Mouse (Mus musculus): Measurements from ENCODE around the gene Rpl36a-ps1. TPM values are rescaled to one million over a fixed set of nuclear protein-coding genes. Genes with fewer than 3 reads are reported as not detected.
"Not testable (repeated sequence)": the region's sequence is repeated elsewhere in the genome, so short reads cannot be mapped to it uniquely, and the experiment has no call there.

The Rpl36a-ps1 gene
- polyA plus RNA-seq (2014; fragmentation: Nextera tagmentation; extraction: Ambion mirVana): 0.76 and 2.0 TPM in 2 replicates

GRCm38 (mm10) chr14:98994218-98994617 lies at the start of gene Rpl36a-ps1:
Gene Rpl36a-ps1 (minus strand): TSS chr14:98994318.
- H3K27me3 ChIP-seq (ENCODE audit: control insufficient read depth, insufficient read depth, low read length): no peaks in the 10 kb centered on the region
- no peak for DNase-seq (ENCODE audit: low spot score, missing footprints)
- H3K9me3 ChIP-seq (ENCODE audit: control insufficient read depth, low read length): no peaks in the 10 kb centered on the region
- WGBS: 82% methylated on average over 7 of the region's 7 CpGs
- no peak within 1 kb of the TSS for H3K4me3 ChIP-seq (ENCODE audit: low read depth, low read length)
- H3K9ac ChIP-seq (ENCODE audit: low read length): no peak within 1 kb of the TSS
- no peaks in the 10 kb centered on the region for H3K4me1 ChIP-seq (ENCODE audit: control insufficient read depth, insufficient read depth, low read length)
- no peak within 1 kb of the TSS for H3K27ac ChIP-seq (ENCODE audit: low read depth, low read length)
- no peaks in the 10 kb centered on the region for H3K36me3 ChIP-seq (ENCODE audit: control insufficient read depth, insufficient read depth, low read length)
- no peak within 1 kb of the TSS for H3K4me2 ChIP-seq
- ATAC-seq (ENCODE audit: low FRiP score): no peak

DNA sequence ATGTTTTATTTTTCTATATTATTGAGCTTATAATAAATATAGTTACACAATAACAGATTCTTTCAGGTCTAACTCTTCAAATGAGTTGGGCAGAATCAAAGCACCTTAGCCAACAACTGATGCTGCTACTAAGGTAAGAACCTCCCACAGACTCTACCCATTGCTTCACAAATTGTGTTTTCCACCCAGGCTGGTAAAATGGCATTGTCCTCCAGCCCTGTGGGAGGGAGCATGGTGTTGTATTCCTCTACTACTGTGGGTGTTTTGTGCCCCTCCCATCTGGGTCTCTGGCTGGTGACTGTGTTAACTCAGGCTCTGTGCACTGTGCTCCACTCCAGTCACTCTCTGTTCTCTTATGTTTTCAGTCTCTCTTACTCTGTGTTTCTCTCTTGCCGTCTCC lies 49.4 kb upstream of the Rpl36a-ps1 start:
- Histone ChIP-seq H3K9me3 (ENCODE audit: control insufficient read depth, low read length) (no peaks in the 10 kb centered on the region), H3K9ac (ENCODE audit: low read length) (no peak overlapping the region), H3K27me3 (ENCODE audit: control insufficient read depth, insufficient read depth, low read length) (no peaks in the 10 kb centered on the region), H3K36me3 (ENCODE audit: control insufficient read depth, insufficient read depth, low read length) (no peaks in the 10 kb centered on the region), H3K4me2 (peak overlapping the region; percentile 63; the same call in 1 of the 2 replicates), H3K4me1 (ENCODE audit: control insufficient read depth, insufficient read depth, low read length) (peaks cover 20% of the 10 kb centered on the region), H3K27ac (ENCODE audit: low read depth, low read length) (no peak overlapping the region), H3K4me3 (ENCODE audit: low read depth, low read length) (no peak overlapping the region)
- no peak for DNase-seq (ENCODE audit: low spot score, missing footprints)
- no peak for ATAC-seq (ENCODE audit: low FRiP score)
- 53% methylated on average over 1 of the region's 1 CpGs for whole genome bisulfite sequencing

DNA sequence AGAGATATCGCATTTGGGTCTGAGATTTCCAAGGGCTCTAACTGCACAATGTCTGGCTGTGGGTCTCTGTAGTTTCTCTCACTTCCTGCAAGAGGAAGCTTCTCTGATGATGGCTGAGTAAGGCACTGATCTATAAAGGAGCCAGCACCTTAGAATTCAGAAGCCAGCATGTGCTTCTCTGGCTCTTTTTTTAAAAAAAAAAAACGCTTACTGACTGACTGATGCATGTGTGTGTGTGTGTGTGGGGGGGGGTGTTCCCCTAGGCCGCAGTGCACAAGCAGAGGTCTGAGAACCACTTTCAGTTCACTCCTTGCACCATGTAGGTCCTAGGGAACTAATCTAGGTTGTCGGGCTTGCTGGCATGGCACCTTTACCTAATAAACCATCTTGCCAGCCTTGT lies 47.3 kb upstream of the Rpl36a-ps1 start:
- H3K27me3 ChIP-seq (ENCODE audit: control insufficient read depth, insufficient read depth, low read length): no peaks in the 10 kb centered on the region
- no peak for ATAC-seq (ENCODE audit: low FRiP score)
- no peak overlapping the region for H3K4me3 ChIP-seq (ENCODE audit: low read depth, low read length)
- no peaks in the 10 kb centered on the region for H3K9me3 ChIP-seq (ENCODE audit: control insufficient read depth, low read length)
- DNase-seq (ENCODE audit: low spot score, missing footprints): no peak
- H3K4me1 ChIP-seq (ENCODE audit: control insufficient read depth, insufficient read depth, low read length): peaks cover 13% of the 10 kb centered on the region
- no peak overlapping the region for H3K27ac ChIP-seq (ENCODE audit: low read depth, low read length)
- H3K4me2 ChIP-seq: no peak overlapping the region
- H3K36me3 ChIP-seq (ENCODE audit: control insufficient read depth, insufficient read depth, low read length): no peaks in the 10 kb centered on the region
- WGBS: 67% methylated on average over 4 of the region's 4 CpGs
- no peak overlapping the region for H3K9ac ChIP-seq (ENCODE audit: low read length)

- 61% methylated on average over 5 of the region's 5 CpGs for WGBS
- H3K27ac ChIP-seq (ENCODE audit: low read depth, low read length); DNase-seq (ENCODE audit: low spot score, missing footprints); H3K9ac ChIP-seq (ENCODE audit: low read length); H3K27me3 ChIP-seq (ENCODE audit: control insufficient read depth, insufficient read depth, low read length); ATAC-seq (ENCODE audit: low FRiP score); H3K4me3 ChIP-seq (ENCODE audit: low read depth, low read length); H3K9me3 ChIP-seq (ENCODE audit: control insufficient read depth, low read length); H3K4me2 ChIP-seq; H3K36me3 ChIP-seq (ENCODE audit: control insufficient read depth, insufficient read depth, low read length); H3K4me1 ChIP-seq (ENCODE audit: control insufficient read depth, insufficient read depth, low read length): not testable (repeated sequence)
Measured at GRCm38 (mm10) chr14:99039308-99039707, 45.2 kb upstream of the Rpl36a-ps1 start.

GRCm38 (mm10) chr14:99037703-99038102 lies 43.6 kb upstream of the Rpl36a-ps1 start:
- no peaks in the 10 kb centered on the region; the same call in 1 of the 2 replicates for H3K36me3 ChIP-seq (ENCODE audit: control insufficient read depth, insufficient read depth, low read length)

GRCm38 (mm10) chr14:99036039-99036438 lies 41.9 kb upstream of the Rpl36a-ps1 start:
- no peaks in the 10 kb centered on the region for H3K27me3 ChIP-seq (ENCODE audit: control insufficient read depth, insufficient read depth, low read length)
- no peak overlapping the region for H3K4me3 ChIP-seq (ENCODE audit: low read depth, low read length)
- H3K27ac ChIP-seq (ENCODE audit: low read depth, low read length): no peak overlapping the region
- no peak overlapping the region for H3K4me2 ChIP-seq
- no peaks in the 10 kb centered on the region; the same call in 1 of the 2 replicates for H3K4me1 ChIP-seq (ENCODE audit: control insufficient read depth, insufficient read depth, low read length)
- H3K9ac ChIP-seq (ENCODE audit: low read length): no peak overlapping the region
- DNase-seq (ENCODE audit: low spot score, missing footprints) (no peak), ATAC-seq (ENCODE audit: low FRiP score) (no peak)
- WGBS: 93% methylated on average over 4 of the region's 4 CpGs
- H3K36me3 ChIP-seq (ENCODE audit: control insufficient read depth, insufficient read depth, low read length): no peaks in the 10 kb centered on the region; the same call in 1 of the 2 replicates
- H3K9me3 ChIP-seq (ENCODE audit: control insufficient read depth, low read length): no peaks in the 10 kb centered on the region

More at GRCm38 (mm10) chr14:99037703-99038102, 43.6 kb upstream of the Rpl36a-ps1 start:
- 91% methylated on average over 2 of the region's 2 CpGs for WGBS
- DNase-seq (ENCODE audit: low spot score, missing footprints): no peak
- H3K9ac ChIP-seq (ENCODE audit: low read length): no peak overlapping the region
- H3K27me3 ChIP-seq (ENCODE audit: control insufficient read depth, insufficient read depth, low read length): no peaks in the 10 kb centered on the region
- H3K4me3 ChIP-seq (ENCODE audit: low read depth, low read length): no peak overlapping the region
- no peaks in the 10 kb centered on the region for H3K9me3 ChIP-seq (ENCODE audit: control insufficient read depth, low read length)
- no peak overlapping the region for H3K27ac ChIP-seq (ENCODE audit: low read depth, low read length)
- H3K4me2 ChIP-seq: no peak overlapping the region
- no peak for ATAC-seq (ENCODE audit: low FRiP score)
- H3K4me1 ChIP-seq (ENCODE audit: control insufficient read depth, insufficient read depth, low read length): no peaks in the 10 kb centered on the region; the same call in 1 of the 2 replicates

GRCm38 (mm10) chr14:99034851-99035250 lies 40.7 kb upstream of the Rpl36a-ps1 start:
- not testable (repeated sequence) for H3K4me2 ChIP-seq; H3K4me3 ChIP-seq (ENCODE audit: low read depth, low read length); DNase-seq (ENCODE audit: low spot score, missing footprints); H3K9ac ChIP-seq (ENCODE audit: low read length); H3K4me1 ChIP-seq (ENCODE audit: control insufficient read depth, insufficient read depth, low read length); ATAC-seq (ENCODE audit: low FRiP score); H3K27ac ChIP-seq (ENCODE audit: low read depth, low read length); H3K36me3 ChIP-seq (ENCODE audit: control insufficient read depth, insufficient read depth, low read length); H3K9me3 ChIP-seq (ENCODE audit: control insufficient read depth, low read length); H3K27me3 ChIP-seq (ENCODE audit: control insufficient read depth, insufficient read depth, low read length)
- 96% methylated on average over 8 of the region's 8 CpGs for WGBS

DNA sequence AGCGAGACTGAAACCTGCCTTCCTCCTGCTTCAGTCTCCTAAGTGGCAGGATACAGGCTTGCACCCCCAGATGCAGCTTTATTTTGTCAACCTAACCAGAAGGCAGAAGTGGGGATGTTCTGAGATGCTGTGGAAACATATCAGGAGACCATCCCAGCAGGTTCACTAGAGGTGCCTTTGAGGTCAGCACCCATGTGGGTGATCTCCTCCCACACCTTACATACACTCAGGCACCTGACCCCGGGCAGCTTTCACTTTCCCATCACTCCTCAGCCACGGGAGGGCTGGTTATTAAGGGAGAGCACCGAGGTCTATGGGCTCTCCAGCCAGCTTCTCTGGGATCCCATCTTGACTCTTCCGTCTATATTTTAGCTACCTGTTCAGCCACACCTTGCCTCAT lies 38.5 kb upstream of the Rpl36a-ps1 start:
- no peaks in the 10 kb centered on the region; the same call in 1 of the 2 replicates for H3K36me3 ChIP-seq (ENCODE audit: control insufficient read depth, insufficient read depth, low read length)

GRCm38 (mm10) chr14:99031337-99031873 lies 37.3 kb upstream of the Rpl36a-ps1 start:
- H3K27ac ChIP-seq (ENCODE audit: low read depth, low read length): no peak overlapping the region
- H3K4me1 ChIP-seq (ENCODE audit: control insufficient read depth, insufficient read depth, low read length): no peaks in the 10 kb centered on the region
- no peak overlapping the region for H3K4me2 ChIP-seq
- ATAC-seq (ENCODE audit: low FRiP score) (peak; percentile 45; the same call in 1 of the 2 replicates), DNase-seq (ENCODE audit: low spot score, missing footprints) (no peak)
- H3K9me3 ChIP-seq (ENCODE audit: control insufficient read depth, low read length): no peaks in the 10 kb centered on the region
- H3K9ac ChIP-seq (ENCODE audit: low read length): no peak overlapping the region
- H3K36me3 ChIP-seq (ENCODE audit: control insufficient read depth, insufficient read depth, low read length): no peaks in the 10 kb centered on the region; the same call in 1 of the 2 replicates
- H3K27me3 ChIP-seq (ENCODE audit: control insufficient read depth, insufficient read depth, low read length): no peaks in the 10 kb centered on the region
- 89% methylated on average over 5 of the region's 5 CpGs for WGBS
- no peak overlapping the region for H3K4me3 ChIP-seq (ENCODE audit: low read depth, low read length)

More for the DNA sequence above, 38.5 kb upstream of the Rpl36a-ps1 start:
- Histone ChIP-seq H3K9ac (ENCODE audit: low read length) (no peak overlapping the region), H3K4me3 (ENCODE audit: low read depth, low read length) (no peak overlapping the region), H3K9me3 (ENCODE audit: control insufficient read depth, low read length) (no peaks in the 10 kb centered on the region), H3K4me2 (no peak overlapping the region), H3K27me3 (ENCODE audit: control insufficient read depth, insufficient read depth, low read length) (no peaks in the 10 kb centered on the region), H3K4me1 (ENCODE audit: control insufficient read depth, insufficient read depth, low read length) (no peaks in the 10 kb centered on the region), H3K27ac (ENCODE audit: low read depth, low read length) (no peak overlapping the region)
- 81% methylated on average over 5 of the region's 5 CpGs for WGBS
- ATAC-seq (ENCODE audit: low FRiP score) (no peak), DNase-seq (ENCODE audit: low spot score, missing footprints) (no peak)
